Mouse (Mus musculus) ES-E14 (cell line): ENCODE results near the gene Actl10.

Experiments
- MAFK ChIP-seq: IDR thresholded peaks from 2 replicates; pipeline ENCODE4 v1.6.1; 2014; ENCODE audit warnings: mild to moderate bottlenecking, low read depth, low read length, inconsistent platforms; ENCODE audit not compliant: insufficient read depth
- ZC3H11A ChIP-seq: IDR thresholded peaks from 2 replicates; pipeline ENCODE4 v1.6.1; 2012; ENCODE audit warnings: low read depth, mild to moderate bottlenecking, inconsistent platforms, low read length, borderline replicate concordance
- ZNF384 ChIP-seq: IDR thresholded peaks from 2 replicates; pipeline ENCODE4 v1.6.1; 2012; ENCODE audit warnings: low read depth, low read length, inconsistent platforms

GRCm38 (mm10) chr2:154517424-154517823, 34.2 kb upstream of the Actl10 start:
- TF ChIP-seq ZNF384 (no peak), ZC3H11A (no peak), MAFK (no peak)
